Mouse (Mus musculus) frontal cortex, postnatal 36 days (tissue): ENCODE data around the gene Slc25a26.

ENCODE experiments used
- DNase-seq, 2 experiments: peaks; one replicate each; pipeline ENCODE4 v3.0.0; 2022; ENCODE audit warnings: low spot score in 2 of 2

Slc25a26 gene

DNA sequence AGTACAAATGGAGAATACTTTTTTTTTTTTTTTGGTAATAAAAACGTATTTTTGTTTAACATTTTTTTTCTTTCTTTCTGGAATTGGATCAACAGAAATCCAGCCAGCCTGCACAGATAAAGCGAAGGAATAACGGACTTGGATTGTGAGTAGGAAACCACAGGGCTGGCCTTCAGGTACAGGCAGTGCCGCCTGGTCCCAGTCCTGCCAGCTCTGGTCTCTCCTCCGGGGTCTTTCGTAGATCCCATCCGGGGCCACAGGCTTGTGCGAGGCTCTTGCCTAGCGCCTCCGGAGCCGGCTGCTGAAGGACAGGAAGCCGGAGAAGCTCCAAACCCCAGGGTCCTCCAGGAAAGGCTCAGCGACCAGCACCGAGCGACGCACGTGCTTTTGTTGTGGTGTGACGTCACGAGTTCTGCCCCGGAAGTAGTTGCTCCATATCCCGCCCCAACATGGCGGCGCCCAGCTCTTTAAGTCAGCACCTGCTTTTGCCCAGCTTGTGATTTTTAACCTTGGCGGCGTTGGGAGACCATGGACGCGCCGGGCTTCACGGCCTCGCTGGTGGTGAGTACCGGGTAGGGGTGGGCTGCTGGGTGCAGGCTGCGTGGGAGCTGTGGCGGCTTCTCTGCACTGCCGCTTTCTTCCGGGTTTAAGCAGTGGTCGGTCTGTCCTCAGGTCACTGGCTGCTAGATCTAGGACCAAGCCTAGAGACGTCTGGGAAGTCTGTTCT lies at the start of gene Slc25a26:
Slc25a26 (plus strand) TSS at position 435 of the 727 bp plus-strand sequence.
- peak; percentile 89 to 94 for DNase-seq

DNA sequence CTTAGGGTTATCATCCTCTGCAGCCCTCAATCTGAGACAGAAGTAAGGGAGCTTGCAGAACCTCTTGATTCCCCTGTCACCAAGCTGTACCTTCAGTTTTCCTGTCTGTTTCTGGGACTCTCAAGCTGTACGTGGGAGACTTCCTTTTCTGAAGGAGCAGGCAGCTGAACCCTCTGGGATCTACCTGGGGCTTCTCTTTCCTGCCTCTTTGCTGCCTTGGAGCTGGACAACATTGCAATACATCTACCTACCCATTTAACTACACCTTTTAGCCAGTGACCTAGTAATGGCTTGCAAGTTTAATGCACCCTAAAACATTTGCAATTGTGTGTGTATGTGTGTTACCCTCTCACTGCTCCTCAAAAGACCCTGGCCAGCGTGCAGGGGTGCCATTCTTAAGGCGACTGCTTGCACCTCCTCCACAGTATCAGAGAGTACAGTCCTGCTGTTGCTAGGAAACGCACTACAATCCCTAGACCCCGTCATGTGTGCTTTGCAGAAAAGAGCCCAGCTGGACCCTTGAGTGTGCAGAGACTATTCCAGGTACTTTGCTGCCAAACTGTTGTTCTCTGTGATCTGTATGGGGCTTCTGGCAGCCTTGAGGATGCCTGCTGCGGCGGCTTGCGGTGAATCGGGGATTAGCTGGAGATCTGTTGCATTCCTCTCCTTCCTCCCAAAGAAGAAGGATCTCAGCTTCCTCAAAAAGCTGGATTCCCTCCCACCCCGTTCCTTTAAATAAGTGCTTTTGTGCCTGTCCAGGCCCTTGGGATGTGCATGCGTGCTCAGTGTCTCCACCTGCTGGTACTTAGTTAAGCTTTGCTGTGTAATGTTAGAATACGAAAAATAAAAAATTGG lies 35.9 kb upstream of the Slc25a26 start:
- DNase-seq: peak; percentile 51 to 74

DNA sequence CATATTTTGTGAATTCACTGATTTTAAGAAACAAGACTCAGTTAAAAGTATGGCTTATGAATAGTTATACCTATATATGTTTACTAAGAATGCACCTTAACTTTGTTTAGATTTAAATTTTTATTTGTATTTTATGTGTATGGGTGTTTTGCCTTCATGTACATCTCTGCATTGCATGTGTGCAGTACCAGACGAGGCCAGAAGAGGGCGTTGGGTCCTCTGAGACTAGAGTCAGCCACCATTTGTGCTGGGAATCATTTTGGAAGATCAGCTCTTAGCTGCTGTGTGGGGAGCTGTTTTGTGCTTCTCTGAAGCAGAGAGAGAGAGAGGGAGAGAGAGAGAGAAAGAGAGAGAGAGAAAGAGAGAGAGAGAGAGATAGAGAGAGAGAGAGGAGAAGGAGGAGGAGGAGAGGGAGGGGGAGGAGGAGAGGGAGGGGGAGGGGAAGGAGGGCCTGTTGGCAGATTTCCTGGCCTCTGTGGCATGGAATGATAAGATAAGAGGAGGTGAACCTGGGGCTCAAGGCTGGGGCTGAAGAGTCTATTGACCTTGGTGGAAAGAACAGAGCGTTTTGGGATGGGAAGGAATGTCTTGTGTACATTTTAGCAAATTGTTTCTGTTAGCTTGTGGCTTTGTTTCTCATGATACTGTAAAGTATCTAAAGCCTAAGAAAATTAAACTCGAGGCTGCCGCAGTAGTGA lies 33.5 kb upstream of the Slc25a26 start:
- DNase-seq: no peak

DNA sequence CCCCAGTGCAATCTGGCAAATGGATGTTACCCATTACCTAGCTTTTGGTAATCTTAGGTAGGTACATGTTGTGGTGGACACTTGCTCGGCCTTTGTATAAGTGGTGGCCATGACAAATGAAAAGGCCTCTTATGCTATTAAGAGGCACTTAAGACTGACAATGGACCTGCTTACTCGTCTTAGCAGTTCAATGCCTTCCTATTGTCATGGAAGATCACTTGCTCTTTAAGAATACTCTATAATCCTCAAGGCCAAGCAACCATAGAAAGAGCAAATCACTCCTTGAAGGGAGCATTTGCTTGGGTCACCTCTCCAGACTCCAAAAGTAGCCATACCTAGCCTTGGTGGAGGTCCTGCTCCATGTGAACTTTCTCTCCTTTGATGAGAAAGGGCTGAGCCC lies 7.4 kb upstream of the Slc25a26 start:
- no peak for DNase-seq

DNA sequence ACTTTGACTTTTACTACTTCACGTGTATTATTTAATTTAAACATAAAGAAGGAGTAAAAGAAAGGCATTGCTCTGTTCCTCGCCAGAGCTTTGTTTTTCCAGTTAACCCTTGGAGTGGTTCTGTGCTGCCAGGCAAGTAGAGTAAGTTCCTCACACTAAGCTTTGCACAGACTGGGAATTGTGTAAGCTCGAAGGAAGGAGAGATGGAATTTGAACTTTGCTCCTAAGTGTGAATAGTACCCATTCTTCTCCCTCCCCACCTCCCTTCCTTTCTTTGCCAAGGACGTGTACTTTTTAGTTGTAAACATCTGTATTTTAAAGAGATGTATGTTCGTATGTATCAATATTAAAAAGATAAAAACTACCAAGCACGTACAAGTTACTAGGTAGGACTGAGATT lies 3.8 kb downstream of the Slc25a26 start:
- no peak for DNase-seq

DNA sequence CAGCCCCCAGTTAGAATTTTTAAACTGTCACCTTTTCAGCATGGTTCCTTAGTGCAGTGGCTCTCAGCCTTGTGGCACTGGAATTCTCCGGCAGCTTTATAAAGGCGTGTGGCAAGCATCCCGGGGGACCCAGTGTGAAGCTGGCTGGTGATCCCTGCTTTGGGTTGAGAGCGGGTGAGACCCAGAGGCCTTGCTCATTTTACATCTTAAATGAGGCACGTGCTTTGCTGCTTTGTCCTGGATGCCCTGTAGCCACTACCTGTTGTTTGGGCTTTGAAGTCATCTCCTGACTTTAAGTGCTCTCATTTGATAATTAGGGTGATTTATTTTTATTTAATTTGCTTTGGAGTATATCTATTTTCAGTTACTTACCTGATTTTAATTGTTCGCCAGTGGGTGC lies 7.8 kb downstream of the Slc25a26 start:
- no peak for DNase-seq

DNA sequence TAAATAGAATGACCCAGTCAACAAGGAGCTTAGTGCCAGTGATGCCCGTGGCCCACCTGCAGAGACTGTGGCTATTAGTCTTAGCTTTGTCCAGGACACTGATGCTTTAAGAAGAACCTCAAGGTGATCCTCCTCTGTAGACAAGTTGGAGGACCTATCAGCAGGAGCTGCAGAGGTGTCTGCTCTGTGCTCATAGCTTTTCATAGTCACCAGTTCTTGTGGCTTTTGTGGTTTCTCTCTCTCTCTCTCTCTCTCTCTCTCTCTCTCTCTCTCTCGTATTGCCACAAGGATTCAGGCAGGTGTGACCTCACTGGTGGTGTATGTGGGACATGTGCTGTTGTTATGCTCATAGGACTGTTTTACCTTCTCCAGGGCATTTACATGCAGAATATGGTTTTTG lies 8.7 kb downstream of the Slc25a26 start:
- DNase-seq: no peak

DNA sequence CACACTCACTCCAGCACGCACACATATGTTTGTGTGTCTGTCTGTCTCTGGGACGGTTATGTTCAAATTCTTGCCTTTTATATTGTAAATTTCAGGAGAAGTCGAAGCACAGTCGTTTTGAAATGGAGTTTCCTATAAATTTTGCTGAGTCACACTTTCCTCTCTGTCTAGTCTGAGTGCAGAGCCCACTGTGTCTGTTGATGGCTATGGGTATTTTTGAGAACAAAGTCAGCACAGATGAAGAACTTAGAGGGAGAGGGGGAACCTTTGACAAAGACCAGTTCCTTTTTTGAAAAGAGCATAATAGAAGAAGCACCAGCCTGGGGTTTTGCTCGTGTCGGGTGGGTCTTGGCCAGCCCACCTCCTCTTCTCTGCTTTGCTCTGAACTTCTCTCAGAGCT lies 9.1 kb downstream of the Slc25a26 start:
- DNase-seq: no peak

DNA sequence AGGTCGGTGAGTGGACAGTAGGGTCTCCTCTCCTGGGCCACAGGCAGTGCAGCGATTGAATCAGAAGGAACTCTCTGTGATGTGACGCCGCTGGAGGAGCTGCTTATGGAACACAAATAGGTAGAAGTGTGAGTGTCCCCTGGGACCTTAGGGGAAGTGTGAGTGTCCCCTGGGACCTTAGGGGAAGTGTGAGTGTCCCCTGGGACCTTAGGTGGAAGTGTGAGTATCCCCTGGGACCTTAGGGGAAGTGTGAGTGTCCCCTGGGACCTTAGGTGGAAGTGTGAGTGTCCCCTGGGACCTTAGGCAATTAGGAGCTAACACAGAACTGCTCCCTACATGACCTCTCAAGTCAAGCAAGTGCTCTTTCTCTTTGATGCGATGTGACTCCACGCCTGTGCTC lies 18.0 kb downstream of the Slc25a26 start:
- no peak for DNase-seq

DNA sequence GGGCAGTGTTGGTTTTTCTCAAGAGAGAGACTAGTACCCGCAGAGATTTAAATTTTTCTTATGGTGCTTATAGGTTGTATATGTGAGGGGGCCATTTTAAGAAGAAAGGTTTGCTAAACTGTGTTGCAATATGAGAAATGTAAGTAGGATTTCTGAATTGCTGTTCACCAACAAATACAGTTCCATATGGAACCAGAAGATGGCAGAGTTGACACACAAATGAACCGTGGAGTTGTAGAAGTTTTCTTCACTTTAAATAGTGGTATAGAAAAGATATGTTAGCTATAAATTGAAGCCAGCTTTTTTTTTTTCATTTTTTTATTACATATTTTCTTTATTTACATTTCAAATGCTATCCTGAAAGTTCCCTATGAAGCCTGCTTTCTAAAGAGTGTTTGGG lies 24.2 kb downstream of the Slc25a26 start:
- DNase-seq: peak in 1 of 2 experiments; percentile 56

DNA sequence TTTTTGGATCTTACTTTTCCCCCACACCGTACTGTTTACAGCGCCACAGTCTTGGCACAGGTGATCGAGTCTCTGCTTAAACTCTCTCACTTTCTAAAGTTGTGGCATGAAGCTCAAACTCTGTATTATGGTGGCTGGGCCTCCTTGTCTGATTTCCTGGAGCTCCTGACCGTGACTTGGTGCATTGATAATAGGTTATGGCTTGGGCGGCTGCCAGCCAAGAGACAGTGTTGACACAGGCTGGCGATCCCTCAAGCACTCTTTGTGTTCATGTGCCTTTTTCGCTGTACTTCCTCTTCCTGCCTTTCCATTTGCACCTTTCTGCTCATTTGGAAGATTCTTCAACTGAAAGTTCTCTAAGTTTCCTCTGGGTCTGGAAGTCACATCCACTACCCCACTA lies 30.6 kb downstream of the Slc25a26 start:
- no peak for DNase-seq

DNA sequence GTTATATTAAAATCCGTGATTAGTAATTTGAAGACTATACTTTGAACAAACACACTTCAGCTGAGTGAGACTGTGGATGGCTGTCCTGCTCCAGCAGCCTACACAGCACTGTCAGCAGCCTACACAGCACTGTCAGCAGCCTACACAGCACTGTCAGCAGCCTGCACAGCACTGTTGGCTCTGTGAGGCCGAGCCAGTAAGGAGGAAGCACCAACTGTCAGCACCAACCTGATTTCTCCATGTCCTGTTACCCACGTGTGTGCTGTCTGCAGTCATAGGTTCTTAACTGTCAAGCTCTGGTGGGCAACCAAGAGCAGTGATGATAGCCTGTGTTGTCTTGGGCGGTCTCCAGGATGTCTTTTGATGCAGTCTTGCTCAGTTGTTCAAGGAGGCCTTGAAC lies 32.0 kb downstream of the Slc25a26 start:
- no peak for DNase-seq

DNA sequence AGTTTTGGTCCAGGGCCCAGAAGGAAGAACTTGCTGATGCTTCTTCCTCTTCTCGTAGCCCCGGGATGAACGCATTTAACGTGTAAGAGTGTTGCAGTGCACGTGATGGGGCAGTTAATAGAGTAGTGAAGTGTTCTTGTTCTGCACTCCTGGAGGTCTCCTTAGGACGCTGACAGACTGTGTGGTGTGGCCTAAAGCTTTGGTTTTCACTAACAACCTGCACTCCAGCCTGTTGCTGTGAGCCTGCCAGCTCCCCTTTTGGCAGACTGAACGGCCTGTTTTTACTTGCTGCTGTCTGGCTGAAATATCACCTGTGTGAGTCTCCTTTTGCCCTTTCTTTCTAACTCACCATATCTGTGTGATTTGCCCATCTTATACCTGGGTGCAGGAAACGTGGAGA lies 36.3 kb downstream of the Slc25a26 start:
- DNase-seq: no peak

DNA sequence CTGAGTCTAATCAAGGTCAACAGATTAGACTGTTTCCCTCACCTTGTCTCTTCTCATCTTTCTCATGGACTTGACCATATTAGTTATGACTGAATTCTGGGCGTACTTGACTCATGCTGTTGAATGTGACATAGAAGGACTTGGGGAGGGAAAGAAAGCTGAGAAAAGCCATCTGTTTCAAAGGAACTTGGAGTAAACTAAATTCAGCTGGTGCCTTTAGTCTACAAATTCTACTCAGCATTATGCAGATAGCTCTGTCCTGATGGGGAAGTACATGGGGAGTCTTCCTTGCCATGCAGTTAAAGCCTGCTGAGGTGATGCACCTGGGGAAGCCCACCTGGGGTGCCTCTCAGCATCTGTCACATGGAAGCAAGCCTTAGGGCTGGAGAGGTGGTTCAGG lies 37.5 kb downstream of the Slc25a26 start:
- no peak for DNase-seq

DNA sequence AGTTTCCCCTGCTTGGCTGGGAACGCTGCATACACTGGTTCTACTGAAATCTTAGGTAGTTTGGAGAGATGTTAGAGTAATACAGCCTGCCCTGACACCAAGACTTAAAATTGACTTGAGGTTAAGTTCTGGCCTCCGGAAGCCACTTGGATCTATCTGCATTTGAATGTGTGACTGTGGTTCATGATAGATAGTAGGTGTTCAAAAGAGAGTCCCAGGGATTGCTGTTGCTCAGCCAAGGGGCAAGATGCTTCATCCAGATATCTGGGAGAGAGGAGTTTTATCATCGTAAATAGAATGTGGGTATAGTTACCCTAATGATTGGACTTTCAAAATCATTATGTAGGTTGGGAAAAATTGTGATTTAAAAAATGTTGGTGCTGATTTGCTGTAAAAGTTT lies 40.0 kb downstream of the Slc25a26 start:
- no peak for DNase-seq

DNA sequence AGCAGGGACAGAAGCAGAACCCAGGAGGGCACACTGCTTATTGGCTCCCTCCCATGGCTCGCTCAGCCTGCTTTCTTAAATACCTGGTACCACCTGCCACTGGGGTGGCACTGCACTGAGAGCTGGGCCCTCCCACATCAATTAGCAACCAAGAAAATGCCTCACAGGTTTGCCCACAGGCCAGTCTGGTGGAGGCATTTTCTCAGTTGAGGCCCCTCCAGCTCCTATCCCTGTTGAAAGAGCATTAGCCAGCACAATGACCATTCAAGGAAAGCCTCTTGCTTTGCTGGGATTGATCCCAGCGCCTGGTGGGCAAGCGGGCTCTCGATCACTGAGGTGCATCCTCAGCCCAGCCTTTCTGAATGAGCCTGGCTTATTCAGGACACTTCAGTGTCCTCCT lies 40.5 kb downstream of the Slc25a26 start:
- no peak for DNase-seq

DNA sequence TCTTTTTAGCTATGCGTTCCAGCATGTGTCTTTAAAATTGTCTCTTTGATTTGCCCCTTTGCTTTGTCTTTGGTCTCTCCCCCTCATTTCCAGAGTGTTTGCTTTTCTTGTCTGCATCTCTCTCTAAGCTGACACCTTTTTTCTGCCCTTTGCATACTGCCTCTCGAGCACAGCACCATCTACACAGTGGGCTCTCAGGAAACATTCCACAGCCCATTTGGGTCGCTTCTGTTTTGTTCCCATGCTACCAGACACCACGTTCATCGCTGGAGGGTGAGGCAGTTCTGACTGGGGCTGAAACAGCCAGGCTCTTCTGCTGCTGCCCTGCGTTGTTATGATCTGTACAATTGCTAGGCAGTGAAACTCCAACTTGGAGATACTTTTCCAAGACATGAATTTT lies 41.0 kb downstream of the Slc25a26 start:
- no peak for DNase-seq

DNA sequence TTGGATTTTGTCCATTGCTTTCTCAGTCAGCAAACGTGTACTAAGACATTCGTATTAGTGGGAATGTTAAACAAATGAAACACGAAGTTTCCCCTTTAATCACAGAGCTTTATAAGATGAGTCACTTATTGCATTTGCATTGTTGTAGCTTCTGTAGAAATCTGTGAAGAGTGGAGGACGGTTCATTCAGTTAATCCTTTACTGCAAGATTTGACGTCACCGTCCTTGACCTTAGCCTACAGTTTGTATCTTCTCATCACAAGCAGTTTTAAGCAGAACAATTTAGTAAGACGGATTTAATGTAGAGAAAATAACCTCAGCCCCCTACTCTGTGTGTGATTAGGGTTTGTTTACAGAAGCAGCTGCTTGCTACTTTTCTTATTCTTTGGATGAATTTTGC lies 41.7 kb downstream of the Slc25a26 start:
- no peak for DNase-seq

DNA sequence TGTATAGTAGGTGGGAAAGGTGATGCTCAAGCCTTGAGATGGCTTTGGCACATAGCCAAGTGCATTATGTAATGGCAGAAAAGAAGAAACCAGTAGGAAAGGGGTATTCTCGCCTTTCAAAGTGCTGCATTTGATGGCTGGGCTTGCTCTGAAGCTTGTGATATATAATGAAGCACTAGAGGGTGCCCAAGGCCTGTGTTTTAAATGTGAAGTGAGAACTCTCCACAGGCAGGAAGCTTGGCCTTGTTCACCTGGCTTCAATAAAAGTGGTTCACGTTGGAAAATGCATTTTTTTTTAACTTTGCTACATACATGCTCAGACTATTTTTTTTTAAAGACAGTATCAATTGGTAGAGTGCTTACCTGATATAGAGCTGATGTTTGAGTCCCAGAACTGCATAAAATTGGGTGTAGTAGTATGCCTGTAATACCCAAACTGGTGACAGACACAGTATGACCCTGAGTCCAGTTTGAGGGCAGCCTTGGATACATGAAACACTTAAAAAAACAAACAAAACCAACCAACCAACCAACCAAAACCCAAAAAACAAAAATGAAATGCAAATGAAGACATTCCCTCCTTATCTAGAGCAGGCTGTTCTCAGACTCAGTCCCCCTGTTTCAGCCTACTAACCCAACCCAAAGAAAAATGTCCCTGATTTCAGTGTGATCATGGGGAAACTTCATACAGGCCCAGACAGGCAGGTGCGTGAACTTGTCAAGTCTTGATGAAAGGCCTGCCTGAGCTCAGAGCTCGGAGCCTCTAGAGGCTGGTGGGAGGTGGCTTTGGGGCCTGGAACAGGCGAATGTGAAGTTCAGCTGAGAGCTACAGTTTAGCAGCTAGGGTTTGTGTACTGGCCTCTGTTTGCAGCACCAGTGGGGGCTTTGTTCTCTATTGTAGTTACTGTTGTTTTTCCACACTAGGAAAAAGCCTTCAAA lies 44.0 kb downstream of the Slc25a26 start:
- peak; percentile 53 to 77 for DNase-seq

DNA sequence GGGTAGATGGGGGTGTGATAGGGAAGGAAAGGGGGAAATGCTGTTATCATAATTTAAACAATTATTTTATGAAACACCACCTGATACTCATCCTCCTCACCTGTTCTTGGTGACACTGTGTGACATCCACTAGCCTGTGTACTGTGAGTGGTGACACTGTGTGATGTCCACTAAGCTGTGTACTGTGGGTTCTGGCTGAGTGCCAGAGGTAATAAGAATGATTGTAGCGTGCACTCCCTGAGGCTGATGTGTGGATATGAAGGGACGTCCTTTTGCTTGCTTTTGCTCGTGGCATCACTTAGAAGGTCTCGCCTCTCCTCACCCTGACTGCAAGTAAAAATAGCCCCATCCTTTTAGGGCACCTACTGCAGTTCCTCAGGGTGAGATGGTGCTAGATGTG lies 47.1 kb downstream of the Slc25a26 start:
- no peak for DNase-seq

DNA sequence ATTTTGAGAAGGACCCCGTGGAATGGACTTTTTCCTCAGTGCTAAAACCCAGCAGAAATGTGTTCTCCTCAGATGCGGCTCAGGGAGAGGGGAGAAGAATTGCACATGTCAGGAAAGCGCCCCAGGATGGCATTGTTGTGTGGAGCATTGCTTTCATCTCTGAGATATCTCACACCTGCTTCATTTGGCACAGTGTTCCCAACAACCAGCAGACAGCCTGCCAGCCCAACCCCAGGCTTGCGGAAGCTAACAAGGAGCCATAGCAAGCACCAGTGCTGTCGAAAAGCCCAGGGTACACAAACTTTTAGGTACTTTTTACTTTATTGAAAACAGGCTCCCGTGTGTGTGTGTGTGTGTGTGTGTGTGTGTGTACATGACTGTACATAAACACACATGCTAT lies 50.2 kb downstream of the Slc25a26 start:
- DNase-seq: no peak

DNA sequence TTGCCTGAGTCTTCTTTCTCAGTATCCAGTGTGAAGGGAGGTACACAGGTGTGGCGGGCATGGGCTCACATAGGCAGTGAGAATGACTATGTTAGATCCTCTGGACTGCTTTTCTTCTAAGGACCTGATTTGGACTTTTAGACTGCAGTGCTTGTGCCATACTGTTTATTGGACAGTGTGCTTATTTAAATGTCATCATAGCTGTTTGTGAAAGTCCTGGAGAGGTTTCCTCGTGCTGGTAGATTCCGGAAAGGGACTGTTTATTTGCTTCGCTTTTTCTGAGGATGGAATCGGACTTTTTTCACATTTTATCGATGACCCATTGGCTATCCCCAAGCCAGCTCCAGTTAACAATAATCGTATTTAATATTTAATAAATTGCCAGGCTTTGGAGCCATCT lies 50.7 kb downstream of the Slc25a26 start:
- no peak for DNase-seq
